Mouse (Mus musculus): Measurements from ENCODE around the gene Grb10.

Grb10 gene

DNA sequence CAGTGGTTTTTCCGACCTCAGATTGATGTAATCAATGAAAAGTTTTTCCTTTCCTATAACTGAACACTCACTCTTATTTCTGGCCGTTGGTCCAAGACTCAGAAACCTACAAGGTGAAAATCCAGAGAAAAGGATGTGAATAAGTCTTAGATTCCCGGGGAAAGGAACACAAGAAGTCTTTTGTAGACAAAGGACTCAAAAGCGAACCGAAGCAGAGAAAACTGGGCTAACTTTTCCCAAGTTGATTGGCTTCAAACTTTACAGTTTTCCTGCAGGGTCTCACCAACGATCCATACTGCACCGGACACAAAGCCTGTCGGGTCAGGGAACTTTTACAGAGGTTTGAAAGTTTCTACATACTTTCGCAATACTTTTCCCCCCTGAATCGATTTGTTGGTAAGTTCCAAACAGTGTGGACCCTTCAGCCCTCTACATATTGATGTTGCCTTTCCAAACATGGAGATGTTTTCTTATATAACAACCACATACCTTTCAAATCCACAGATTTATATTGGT lies at the start of gene Grb10:
Gene Grb10 (minus strand): TSS at position 214 of the 516 bp plus-strand sequence.
- DNase-seq, result no peak

- DNase-seq, result no peak
Measured at GRCm38 (mm10) chr11:12081638-12082037, 43.2 kb upstream of the Grb10 start.

DNA sequence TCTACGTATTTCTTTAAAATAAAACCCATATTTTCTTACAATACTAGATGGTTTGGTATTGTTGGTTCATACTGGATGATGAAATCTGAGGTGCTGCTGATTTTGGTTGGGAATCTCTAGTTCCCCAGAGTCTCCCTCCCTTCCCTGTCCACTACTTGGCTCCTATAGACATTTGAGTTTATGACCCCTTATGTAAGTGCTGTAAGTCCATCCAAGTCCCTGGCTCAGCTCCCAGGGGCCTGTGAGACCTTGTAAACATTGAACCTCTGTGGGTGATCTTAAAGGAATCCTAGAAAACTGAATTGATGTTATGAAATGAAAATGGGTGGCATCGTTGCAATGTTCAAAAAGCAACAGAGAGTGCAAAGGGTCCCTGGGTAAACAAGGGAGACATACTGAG lies 40.7 kb upstream of the Grb10 start:
- DNase-seq, result no peak

DNA sequence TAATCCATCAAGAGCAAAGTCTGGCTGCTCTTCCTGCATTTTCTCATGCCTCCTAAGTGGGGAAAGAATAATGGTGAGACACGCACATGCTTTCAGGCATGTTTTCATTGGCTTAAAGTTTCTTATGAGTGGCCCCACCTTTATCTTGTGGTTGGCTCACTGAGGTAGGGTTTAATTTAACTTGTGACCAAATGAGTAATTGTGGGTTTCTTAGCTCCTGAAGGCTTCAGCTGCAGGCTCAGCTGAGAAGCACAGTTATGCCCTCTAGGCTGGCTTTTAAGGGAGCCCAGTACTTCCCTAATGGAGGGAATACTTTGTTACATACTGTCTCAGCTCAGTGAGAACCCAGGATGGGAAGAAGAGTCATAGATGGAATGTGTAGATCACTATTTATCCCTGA lies 37.0 kb upstream of the Grb10 start:
- DNase-seq, result no peak

DNA sequence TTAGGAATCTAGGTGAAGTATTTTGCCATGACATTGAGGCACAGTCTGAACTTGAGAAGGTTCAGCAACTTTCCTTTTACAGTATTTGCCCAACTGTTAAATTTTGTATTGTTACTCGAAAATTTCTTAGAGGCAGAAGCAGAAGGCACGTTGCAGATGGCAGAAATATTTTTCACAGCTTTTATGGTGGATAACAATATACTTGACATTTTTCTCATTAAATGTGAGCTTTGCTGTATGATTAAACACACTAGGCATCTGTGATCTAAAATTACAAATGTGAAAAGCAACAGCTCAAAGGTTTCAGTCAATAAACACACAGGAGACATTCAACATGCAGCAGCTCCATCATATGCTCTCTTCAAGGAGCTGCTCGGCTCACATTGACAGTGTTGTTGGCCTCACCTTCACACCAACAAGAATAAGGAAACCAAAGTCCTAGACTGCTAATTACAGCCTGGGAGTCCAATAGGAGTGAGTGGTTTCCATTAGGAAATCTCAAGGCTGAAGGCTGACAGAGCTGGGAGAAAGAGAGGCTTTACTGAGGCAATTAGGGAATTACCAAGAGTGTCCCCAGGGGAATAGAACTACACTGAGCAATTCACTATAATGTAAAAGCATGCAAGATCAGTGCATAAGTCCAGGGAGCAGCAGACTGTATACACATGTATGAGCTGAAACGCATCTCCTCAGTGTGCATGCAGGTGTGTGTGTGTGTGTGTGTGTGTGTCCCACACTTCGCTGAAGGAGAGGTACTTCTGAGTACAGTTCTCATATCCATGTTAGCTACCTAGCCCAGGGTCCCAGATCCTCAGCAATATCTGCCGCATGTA lies 35.1 kb upstream of the Grb10 start:
- no peak for DNase-seq

GRCm38 (mm10) chr11:12072322-12072721 lies 33.8 kb upstream of the Grb10 start:
- DNase-seq, result no peak

DNA sequence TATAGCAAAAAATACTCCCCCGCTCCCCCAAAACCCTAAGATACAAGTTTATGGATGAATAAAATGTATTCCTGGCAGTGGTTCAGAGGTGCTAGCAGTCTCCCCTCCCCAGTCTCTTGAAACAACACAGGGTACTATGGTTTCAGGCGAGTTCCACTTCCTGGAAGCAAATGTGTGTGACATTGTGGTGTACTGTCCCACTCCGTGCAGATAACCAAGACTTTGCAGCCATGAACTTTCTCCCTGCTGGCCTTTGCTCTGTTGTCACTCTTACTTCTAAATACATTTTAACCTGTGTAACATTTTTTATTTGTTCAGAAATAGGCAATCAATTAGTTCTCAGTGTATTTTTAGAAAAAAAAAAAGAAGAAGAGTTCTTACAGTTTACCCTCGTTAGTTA lies 20.5 kb upstream of the Grb10 start:
- no peak for DNase-seq

GRCm38 (mm10) chr11:12048547-12049327 lies 10.3 kb upstream of the Grb10 start:
- peak; percentile 7 to 23 for DNase-seq

GRCm38 (mm10) chr11:12048135-12048534 lies 9.7 kb upstream of the Grb10 start:
- DNase-seq, result no peak

- no peak for DNase-seq
Measured at GRCm38 (mm10) chr11:12044245-12044644, 5.8 kb upstream of the Grb10 start.

- no peak for DNase-seq
Measured at GRCm38 (mm10) chr11:12041787-12042186, 3.3 kb upstream of the Grb10 start.

DNA sequence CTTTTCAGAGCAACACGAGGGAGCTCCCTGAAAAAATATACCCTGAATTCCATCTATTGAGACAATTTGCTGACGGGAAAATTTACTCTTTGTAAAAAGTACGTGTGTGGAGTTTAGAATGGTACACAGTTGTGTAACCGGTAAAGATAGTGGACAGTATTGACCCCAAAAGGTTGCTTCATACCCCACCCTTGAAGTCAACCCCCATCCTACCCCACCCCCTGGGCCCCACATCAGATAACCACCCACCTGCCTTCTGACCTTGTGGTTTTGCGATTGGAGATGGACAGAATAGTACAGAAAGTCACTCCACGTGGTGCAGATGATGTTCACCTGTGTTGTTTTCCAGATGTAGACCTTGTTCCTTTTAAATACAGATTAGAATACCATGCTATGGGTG lies 2.9 kb upstream of the Grb10 start:
- DNase-seq, result no peak

DNA sequence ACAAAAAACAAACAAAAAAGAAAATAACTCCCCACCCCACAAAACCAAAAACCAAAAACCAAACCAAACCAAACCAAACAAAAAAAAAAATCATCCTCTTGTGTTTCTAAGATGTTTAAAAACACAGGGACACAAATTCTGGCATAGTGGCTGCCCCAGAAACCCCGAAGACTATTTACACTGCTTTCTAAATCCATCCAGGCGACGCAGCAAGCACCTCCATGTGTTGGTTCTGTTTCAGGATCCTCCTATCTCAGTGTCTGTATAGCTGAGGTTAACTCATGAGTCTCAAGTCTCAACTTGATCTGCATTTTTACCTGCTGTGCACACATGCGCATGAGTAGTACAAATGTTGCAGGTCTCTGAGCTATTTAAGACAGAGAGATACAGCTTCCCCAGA lies 1.9 kb upstream of the Grb10 start:
- DNase-seq, result no peak

DNA sequence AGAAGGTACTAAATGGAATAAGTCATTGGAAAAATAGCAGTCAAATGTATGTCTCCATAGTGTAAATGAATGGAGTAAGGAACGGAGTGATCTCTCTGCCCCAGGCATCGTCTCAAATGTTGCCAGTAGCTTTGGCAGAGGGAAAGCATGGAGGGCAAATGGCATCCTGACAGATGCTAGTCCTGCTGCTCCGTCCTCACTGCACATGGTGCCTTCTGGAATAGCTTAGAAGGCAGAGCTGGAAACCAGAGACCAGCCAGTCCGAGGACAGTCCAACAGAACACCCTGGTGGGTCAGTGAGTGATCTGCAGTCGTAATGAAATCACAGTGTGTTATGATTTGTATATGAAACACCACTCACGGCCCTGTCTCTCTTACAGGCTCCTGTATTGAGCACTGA lies 1.3 kb upstream of the Grb10 start:
- no peak for DNase-seq

DNA sequence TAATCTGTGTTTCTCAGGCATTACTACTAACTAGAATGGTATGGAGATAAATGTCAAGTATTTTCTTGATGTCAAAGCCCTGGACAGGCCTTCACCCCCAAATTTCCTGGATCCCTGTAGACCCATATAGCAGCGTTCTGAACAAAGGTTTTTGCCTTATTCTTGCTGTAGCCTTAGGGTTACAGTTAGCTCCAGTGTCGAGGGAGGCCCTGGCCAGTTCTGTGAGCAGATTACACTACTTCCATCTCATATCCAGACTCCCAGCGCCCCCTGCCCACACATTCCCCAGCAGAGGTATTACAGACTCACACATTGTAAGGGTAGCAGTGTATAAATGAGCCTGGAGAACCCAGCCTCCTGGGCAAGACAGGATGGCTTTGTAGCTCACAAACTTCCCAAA lies 615 bp upstream of the Grb10 start:
- DNase-seq, result no peak

GRCm38 (mm10) chr11:12037689-12038469 lies 604 bp downstream of the Grb10 start:
- no peak for DNase-seq

- DNase-seq, result no peak
Measured at GRCm38 (mm10) chr11:12037075-12037686, 1.3 kb downstream of the Grb10 start.

- no peak for DNase-seq
Measured at GRCm38 (mm10) chr11:12035916-12036910, 2.3 kb downstream of the Grb10 start.

DNA sequence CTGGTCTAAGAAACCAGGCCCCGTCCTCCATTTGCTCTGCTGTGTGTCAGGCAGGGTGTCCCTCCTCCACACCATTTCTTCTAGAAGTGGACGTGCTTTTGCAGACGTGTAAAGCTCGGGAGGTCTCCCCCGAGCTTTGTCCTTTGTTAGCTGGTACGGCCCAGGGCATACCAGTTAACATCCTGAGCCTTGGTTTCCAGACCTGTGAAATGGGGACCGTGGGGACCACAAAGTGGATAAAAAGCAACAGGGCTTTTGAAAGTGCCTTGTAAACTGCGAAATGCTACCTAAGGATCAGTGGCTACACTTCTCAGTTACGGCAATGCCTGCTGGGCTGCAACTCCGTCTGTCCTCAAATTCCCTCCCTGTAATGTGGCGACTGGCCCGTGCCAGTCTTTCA lies 3.2 kb downstream of the Grb10 start:
- DNase-seq, result no peak

DNA sequence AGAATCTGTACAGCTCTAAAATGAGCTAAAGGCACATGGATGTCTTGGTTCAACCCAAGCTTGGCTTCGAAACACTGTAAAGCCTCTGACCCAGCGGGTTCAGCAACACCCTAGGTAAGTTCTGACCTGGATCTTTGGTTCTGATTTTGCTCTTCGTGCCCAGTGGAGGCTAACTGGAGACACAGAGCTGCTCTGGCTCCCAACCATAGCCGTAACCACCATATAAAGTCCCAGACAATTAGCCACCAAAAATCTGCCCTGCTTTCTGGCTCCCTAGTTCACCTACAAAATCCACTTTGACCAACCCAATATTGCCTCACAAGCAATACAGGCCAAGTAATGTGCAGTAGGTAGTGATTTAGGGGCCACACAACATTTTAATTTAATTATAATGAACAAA lies 3.7 kb downstream of the Grb10 start:
- DNase-seq, result no peak

DNA sequence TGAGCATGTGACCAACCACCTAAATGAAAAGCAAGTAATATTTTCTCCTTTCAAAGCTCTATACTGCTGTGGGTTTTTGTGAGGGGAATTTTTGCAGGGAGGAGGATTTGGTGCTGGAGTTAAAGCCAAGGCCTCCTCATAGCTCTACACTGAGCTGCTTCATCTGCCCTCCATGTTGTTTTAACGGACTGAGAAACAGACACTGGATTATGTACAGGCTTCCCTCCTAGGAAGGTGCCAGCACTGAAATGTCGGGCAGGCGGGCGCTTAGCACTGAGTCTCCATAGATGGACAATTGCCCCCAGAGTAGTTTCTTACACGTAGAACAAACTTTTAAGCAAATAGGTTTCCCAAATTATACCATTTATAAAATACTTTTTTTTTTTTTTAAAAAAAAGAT lies 4.1 kb downstream of the Grb10 start:
- DNase-seq, result no peak
